Mouse (Mus musculus) mouse trophoblast stem cell (cell line): ENCODE measurements around the gene Rhobtb1.

Experiments used
- in situ Hi-C, 2 experiments: fragments of 300-500 bp; cut with MseI, MboI; formaldehyde crosslinking; loops; 2 replicates in 1 of 2; 3 replicates in 1 of 2; pipeline ENCODE4 v1.15.1; 2025

Gene Rhobtb1

GRCm38 (mm10) chr10:69245906-69246668, 94.9 kb downstream of the Rhobtb1 start:
- in situ Hi-C loops = no loop called here

- in situ Hi-C loops = no loop called here
These were observed 95.5 kb downstream of the Rhobtb1 start for GRCm38 (mm10) chr10:69246762-69247161.

GRCm38 (mm10) chr10:69247311-69248033, 96.2 kb downstream of the Rhobtb1 start:
- in situ Hi-C loops = no loop called here

GRCm38 (mm10) chr10:69248261-69249160, 97.3 kb downstream of the Rhobtb1 start:
- in situ Hi-C loops = no loop called here

GRCm38 (mm10) chr10:69251254-69251653, 100.0 kb downstream of the Rhobtb1 start:
- in situ Hi-C loops = no loop called here

- in situ Hi-C loops = no loop called here
These were observed 101.2 kb downstream of the Rhobtb1 start for GRCm38 (mm10) chr10:69252112-69253074.

- in situ Hi-C loops = no loop called here
These were observed 101.9 kb downstream of the Rhobtb1 start for GRCm38 (mm10) chr10:69253075-69253685.

GRCm38 (mm10) chr10:69253686-69254080, 102.4 kb downstream of the Rhobtb1 start:
- in situ Hi-C loops = no loop called here

- in situ Hi-C loops = no loop called here
These were observed 103.2 kb downstream of the Rhobtb1 start for GRCm38 (mm10) chr10:69254390-69254847.

GRCm38 (mm10) chr10:69255594-69255993, 104.4 kb downstream of the Rhobtb1 start:
- in situ Hi-C loops = no loop called here

- in situ Hi-C loops = no loop called here
These were observed 106.4 kb downstream of the Rhobtb1 start for GRCm38 (mm10) chr10:69257592-69258133.

- in situ Hi-C loops = no loop called here
These were observed 107.4 kb downstream of the Rhobtb1 start for GRCm38 (mm10) chr10:69258588-69258987.

- in situ Hi-C loops = no loop called here
These were observed 107.9 kb downstream of the Rhobtb1 start for GRCm38 (mm10) chr10:69259161-69259560.

- in situ Hi-C loops = no loop called here
These were observed 108.7 kb downstream of the Rhobtb1 start for GRCm38 (mm10) chr10:69259929-69260328.

GRCm38 (mm10) chr10:69262918-69263822, 111.9 kb downstream of the Rhobtb1 start:
- in situ Hi-C loops = no loop called here

- in situ Hi-C loops = no loop called here
These were observed 112.7 kb downstream of the Rhobtb1 start for GRCm38 (mm10) chr10:69263906-69264305.

- in situ Hi-C loops = no loop called here
These were observed 114.2 kb downstream of the Rhobtb1 start for GRCm38 (mm10) chr10:69265421-69265820.

- in situ Hi-C loops = no loop called here
These were observed 116.9 kb downstream of the Rhobtb1 start for GRCm38 (mm10) chr10:69268061-69268643.
